Mouse (Mus musculus): ENCODE measurements around the gene Maats1. TPM values are rescaled to one million over a fixed set of nuclear protein-coding genes. Genes with fewer than 3 reads are reported as not detected.
A peak's percentile ranks its signal among the peaks of the same experiment; 100 is the strongest.

Maats1 gene
- polyA plus RNA-seq, 1 experiment, result 0.16 TPM

- 85% methylated on average over 2 of the region's 2 CpGs for WGBS
- TF ChIP-seq CTCF (IDR thresholded peaks at IDR 0.05; ENCODE audit: extremely low read depth, insufficient read length, insufficient replicate concordance, low read depth, low read length) (no peak), POLR2A (IDR thresholded peaks at IDR 0.05; ENCODE audit: low read depth, low read length) (no peak)
- no peak overlapping the region for H3K27ac ChIP-seq (ENCODE audit: insufficient read depth, low read depth, low read length)
- no peak overlapping the region for H3K4me3 ChIP-seq (ENCODE audit: low read depth, low read length)
- no peaks in the 10 kb centered on the region for H3K36me3 ChIP-seq (ENCODE audit: control insufficient read depth, insufficient read depth, low read length)
- no peaks in the 10 kb centered on the region for H3K27me3 ChIP-seq (ENCODE audit: control insufficient read depth, insufficient read depth, low read length)
- H3K4me1 ChIP-seq (ENCODE audit: control insufficient read depth, insufficient read depth, insufficient read length, low read length), result peaks cover 3% of the 10 kb centered on the region; the same call in 1 of the 2 replicates
Measured at GRCm38 (mm10) chr16:38383683-38384082, 41.7 kb upstream of the Maats1 start.

GRCm38 (mm10) chr16:38379926-38380325 lies 38.0 kb upstream of the Maats1 start:
- WGBS, result 90% methylated on average over 3 of the region's 3 CpGs
- Histone ChIP-seq H3K27ac (ENCODE audit: insufficient read depth, low read depth, low read length) (no peak overlapping the region), H3K27me3 (ENCODE audit: control insufficient read depth, insufficient read depth, low read length) (no peaks in the 10 kb centered on the region), H3K36me3 (ENCODE audit: control insufficient read depth, insufficient read depth, low read length) (no peaks in the 10 kb centered on the region), H3K4me3 (ENCODE audit: low read depth, low read length) (no peak overlapping the region), H3K4me1 (ENCODE audit: control insufficient read depth, insufficient read depth, insufficient read length, low read length) (peaks cover 8% of the 10 kb centered on the region; the same call in 1 of the 2 replicates)
- TF ChIP-seq CTCF (IDR thresholded peaks at IDR 0.05; ENCODE audit: extremely low read depth, insufficient read length, insufficient replicate concordance, low read depth, low read length), result no peak
- TF ChIP-seq POLR2A (IDR thresholded peaks at IDR 0.05; ENCODE audit: low read depth, low read length), result no peak

GRCm38 (mm10) chr16:38379493-38379892 lies 37.5 kb upstream of the Maats1 start:
- Histone ChIP-seq H3K27me3 (ENCODE audit: control insufficient read depth, insufficient read depth, low read length) (no peaks in the 10 kb centered on the region), H3K36me3 (ENCODE audit: control insufficient read depth, insufficient read depth, low read length) (no peaks in the 10 kb centered on the region), H3K4me1 (ENCODE audit: control insufficient read depth, insufficient read depth, insufficient read length, low read length) (peaks cover 8% of the 10 kb centered on the region; the same call in 1 of the 2 replicates), H3K27ac (ENCODE audit: insufficient read depth, low read depth, low read length) (no peak overlapping the region), H3K4me3 (ENCODE audit: low read depth, low read length) (no peak overlapping the region)
- 26% methylated on average over 3 of the region's 3 CpGs for WGBS
- TF ChIP-seq CTCF (IDR thresholded peaks at IDR 0.05; ENCODE audit: extremely low read depth, insufficient read length, insufficient replicate concordance, low read depth, low read length), result no peak
- no peak for TF ChIP-seq POLR2A (IDR thresholded peaks at IDR 0.05; ENCODE audit: low read depth, low read length)

GRCm38 (mm10) chr16:38379088-38379487 lies 37.1 kb upstream of the Maats1 start:
- Histone ChIP-seq H3K27me3 (ENCODE audit: control insufficient read depth, insufficient read depth, low read length) (no peaks in the 10 kb centered on the region), H3K4me1 (ENCODE audit: control insufficient read depth, insufficient read depth, insufficient read length, low read length) (peaks cover 8% of the 10 kb centered on the region; the same call in 1 of the 2 replicates), H3K4me3 (ENCODE audit: low read depth, low read length) (no peak overlapping the region), H3K27ac (ENCODE audit: insufficient read depth, low read depth, low read length) (no peak overlapping the region), H3K36me3 (ENCODE audit: control insufficient read depth, insufficient read depth, low read length) (no peaks in the 10 kb centered on the region)
- WGBS, result 16% methylated on average over 6 of the region's 6 CpGs
- TF ChIP-seq POLR2A (IDR thresholded peaks at IDR 0.05; ENCODE audit: low read depth, low read length) (no peak), CTCF (IDR thresholded peaks at IDR 0.05; ENCODE audit: extremely low read depth, insufficient read length, insufficient replicate concordance, low read depth, low read length) (no peak)

GRCm38 (mm10) chr16:38378591-38378990 lies 36.6 kb upstream of the Maats1 start:
- Histone ChIP-seq H3K27me3 (ENCODE audit: control insufficient read depth, insufficient read depth, low read length) (no peaks in the 10 kb centered on the region), H3K36me3 (ENCODE audit: control insufficient read depth, insufficient read depth, low read length) (no peaks in the 10 kb centered on the region), H3K4me3 (ENCODE audit: low read depth, low read length) (no peak overlapping the region), H3K4me1 (ENCODE audit: control insufficient read depth, insufficient read depth, insufficient read length, low read length) (peaks cover 8% of the 10 kb centered on the region; the same call in 1 of the 2 replicates), H3K27ac (ENCODE audit: insufficient read depth, low read depth, low read length) (no peak overlapping the region)
- 90% methylated on average over 6 of the region's 6 CpGs for WGBS
- TF ChIP-seq CTCF (IDR thresholded peaks at IDR 0.05; ENCODE audit: extremely low read depth, insufficient read length, insufficient replicate concordance, low read depth, low read length) (no peak), POLR2A (IDR thresholded peaks at IDR 0.05; ENCODE audit: low read depth, low read length) (no peak)

GRCm38 (mm10) chr16:38377546-38377945 lies 35.6 kb upstream of the Maats1 start:
- H3K27me3 ChIP-seq (ENCODE audit: control insufficient read depth, insufficient read depth, low read length), result no peaks in the 10 kb centered on the region
- TF ChIP-seq POLR2A (IDR thresholded peaks at IDR 0.05; ENCODE audit: low read depth, low read length), result no peak
- no peak for TF ChIP-seq CTCF (IDR thresholded peaks at IDR 0.05; ENCODE audit: extremely low read depth, insufficient read length, insufficient replicate concordance, low read depth, low read length)
- no peak overlapping the region for H3K27ac ChIP-seq (ENCODE audit: insufficient read depth, low read depth, low read length)
- no peaks in the 10 kb centered on the region for H3K36me3 ChIP-seq (ENCODE audit: control insufficient read depth, insufficient read depth, low read length)
- H3K4me3 ChIP-seq (ENCODE audit: low read depth, low read length), result no peak overlapping the region
- peaks cover 8% of the 10 kb centered on the region; the same call in 1 of the 2 replicates for H3K4me1 ChIP-seq (ENCODE audit: control insufficient read depth, insufficient read depth, insufficient read length, low read length)
- 88% methylated on average over 6 of the region's 6 CpGs for WGBS

GRCm38 (mm10) chr16:38376841-38377249 lies 34.9 kb upstream of the Maats1 start:
- H3K4me3 ChIP-seq (ENCODE audit: low read depth, low read length), result peak overlapping the region; percentile 61
- H3K27ac ChIP-seq (ENCODE audit: insufficient read depth, low read depth, low read length), result no peak overlapping the region
- peaks cover 8% of the 10 kb centered on the region; the same call in 1 of the 2 replicates for H3K4me1 ChIP-seq (ENCODE audit: control insufficient read depth, insufficient read depth, insufficient read length, low read length)
- H3K36me3 ChIP-seq (ENCODE audit: control insufficient read depth, insufficient read depth, low read length), result no peaks in the 10 kb centered on the region
- H3K27me3 ChIP-seq (ENCODE audit: control insufficient read depth, insufficient read depth, low read length), result no peaks in the 10 kb centered on the region
- WGBS, result 32% methylated on average over 8 of the region's 8 CpGs
- TF ChIP-seq POLR2A (IDR thresholded peaks at IDR 0.05; ENCODE audit: low read depth, low read length) (no peak), CTCF (IDR thresholded peaks at IDR 0.05; ENCODE audit: extremely low read depth, insufficient read length, insufficient replicate concordance, low read depth, low read length) (no peak)
